Mouse (Mus musculus) NIH3T3 (cell line): ENCODE data around the gene Klhl26.
"Not testable (repeated sequence)": the region's sequence is repeated elsewhere in the genome, so short reads cannot be mapped to it uniquely, and the experiment has no call there.

ENCODE experiments used
- DNase-seq: peaks from one replicate; pipeline ENCODE4 v3.0.0-alpha.2; 2012; ENCODE audit warnings: low read depth

The Klhl26 gene

GRCm38 (mm10) chr8:70476333-70477268, at the start of gene Klhl26:
Gene Klhl26, minus strand, starts transcription at chr8:70476968.
- DNase-seq, result peak; percentile 98

- DNase-seq, result peak; percentile 99
Measured at GRCm38 (mm10) chr8:70522592-70523403, 46.0 kb upstream of the Klhl26 start.

GRCm38 (mm10) chr8:70519606-70520005, 42.8 kb upstream of the Klhl26 start:
- no peak for DNase-seq

- no peak for DNase-seq
Measured at GRCm38 (mm10) chr8:70519043-70519442, 42.3 kb upstream of the Klhl26 start.

GRCm38 (mm10) chr8:70517940-70518643, 41.3 kb upstream of the Klhl26 start:
- DNase-seq, result no peak

GRCm38 (mm10) chr8:70513441-70513840, 36.7 kb upstream of the Klhl26 start:
- DNase-seq, result peak; percentile 88

GRCm38 (mm10) chr8:70512253-70512903, 35.6 kb upstream of the Klhl26 start:
- no peak for DNase-seq

GRCm38 (mm10) chr8:70511770-70512169, 35.0 kb upstream of the Klhl26 start:
- DNase-seq, result no peak

GRCm38 (mm10) chr8:70511174-70511573, 34.4 kb upstream of the Klhl26 start:
- not testable (repeated sequence) for DNase-seq

- DNase-seq, result peak; percentile 99
Measured at GRCm38 (mm10) chr8:70510228-70510915, 33.6 kb upstream of the Klhl26 start, which contains the start of gene Uba52. Gene Uba52, minus strand, starts transcription at chr8:70510801.

GRCm38 (mm10) chr8:70509281-70509952, 32.6 kb upstream of the Klhl26 start:
- DNase-seq, result no peak

- no peak for DNase-seq
Measured at GRCm38 (mm10) chr8:70507027-70507393, 30.2 kb upstream of the Klhl26 start.

- peak; percentile 97 for DNase-seq
Measured at GRCm38 (mm10) chr8:70506328-70507026, 29.7 kb upstream of the Klhl26 start, which contains the start of gene Rex1bd. Gene Rex1bd, minus strand, starts transcription at chr8:70506752.

GRCm38 (mm10) chr8:70505698-70506327, 29.0 kb upstream of the Klhl26 start:
- DNase-seq, result no peak

- DNase-seq, result peak; percentile 92
Measured at GRCm38 (mm10) chr8:70504851-70505250, 28.1 kb upstream of the Klhl26 start.

- peak; percentile 99 for DNase-seq
Measured at GRCm38 (mm10) chr8:70504291-70504716, 27.5 kb upstream of the Klhl26 start.

GRCm38 (mm10) chr8:70503062-70503750, 26.4 kb upstream of the Klhl26 start:
- DNase-seq, result peak; percentile 92

- no peak for DNase-seq
Measured at GRCm38 (mm10) chr8:70502540-70502939, 25.8 kb upstream of the Klhl26 start.
